In genomic region chr7:68103178-68103530, GRCm38 (mm10) we compare ENCODE assay signal across 12 mouse cellular contexts.
A peak's percentile ranks its signal among the peaks of the same experiment; 100 is the strongest.
DNase-seq lines count a peak whose midpoint lies in the region; ATAC-seq and TF ChIP-seq lines count a peak whose summit lies in the region.
"Had no signal": no experiment of that assay in that cellular context is flagged by ENCODE, and none has a peak within 500 bp of the region (broad histone marks: within the 10 kb centered on the region; RNA-seq: fewer than 3 reads in every experiment).

No protein-coding gene starts in this region.

- H3K4me1 ChIP-seq in neural tube, embryonic 13.5 days (replicated peaks), result peaks cover 46% of the 10 kb centered on the region
- peaks cover 17% of the 10 kb centered on the region; the same call in 1 of the 2 replicates for H3K4me1 ChIP-seq in embryonic facial prominence, embryonic 14.5 days (ENCODE audit: control insufficient read depth, insufficient read depth, low read length)
- H3K4me1 ChIP-seq in kidney, adult 2 months (ENCODE audit: control insufficient read depth, insufficient read depth, low read length), result peaks cover 23% of the 10 kb centered on the region

- H3K27me3 ChIP-seq in neural tube, embryonic 13.5 days, result no peaks in the 10 kb centered on the region
- H3K27me3 ChIP-seq in embryonic facial prominence, embryonic 14.5 days (replicated peaks; ENCODE audit: control insufficient read depth, insufficient read depth, low read length), result no peaks in the 10 kb centered on the region
- no peaks in the 10 kb centered on the region for H3K27me3 ChIP-seq in kidney, adult 2 months (replicated peaks; ENCODE audit: control insufficient read depth, insufficient read depth, low read length)
- H3K27me3 ChIP-seq: midbrain, embryonic 13.5 days had no signal

- intact Hi-C loops in gastrocnemius, adult 2 months (cut with DNase I), result no loop called here

- ATAC-seq in neural tube, embryonic 13.5 days (ENCODE audit: low read depth), result no peak
- no peak for ATAC-seq in embryonic facial prominence, embryonic 14.5 days (ENCODE audit: low read depth)
- ATAC-seq: intestine, postnatal 0 days had no signal

- H3K36me3 ChIP-seq in neural tube, embryonic 13.5 days, result no peaks in the 10 kb centered on the region
- H3K36me3 ChIP-seq in embryonic facial prominence, embryonic 14.5 days (ENCODE audit: control insufficient read depth, insufficient read depth, low read length), result no peaks in the 10 kb centered on the region
- no peaks in the 10 kb centered on the region for H3K36me3 ChIP-seq in kidney, adult 2 months (ENCODE audit: control insufficient read depth, insufficient read depth, low read length)
- H3K36me3 ChIP-seq: liver, embryonic 13.5 days; midbrain, embryonic 13.5 days had no signal

- no peak for DNase-seq in gastrocnemius, adult 2 months
- DNase-seq in gastrocnemius, adult 18-20 months (ENCODE audit: low spot score), result no peak
- no peak for DNase-seq in neural tube, embryonic 10.5 days (ENCODE audit: extremely low spot score, low spot score)
- DNase-seq in embryonic facial prominence, embryonic 14.5 days (ENCODE audit: low spot score), result no peak
- no peak for DNase-seq in adrenal gland, postnatal 25 days
- DNase-seq in kidney, adult 2 months, result no peak
- DNase-seq: gastrocnemius, postnatal 25 days; liver, embryonic 13.5 days had no signal

- H3K9ac ChIP-seq in neural tube, embryonic 13.5 days, result no peak overlapping the region
- H3K9ac ChIP-seq in embryonic facial prominence, embryonic 14.5 days (ENCODE audit: low read depth, low read length), result no peak overlapping the region
- H3K9ac ChIP-seq: liver, embryonic 13.5 days; midbrain, embryonic 13.5 days had no signal

- H3K4me3 ChIP-seq in gastrocnemius, adult 2 months, result peak overlapping the region; percentile 55
- no peak overlapping the region for H3K4me3 ChIP-seq in neural tube, embryonic 13.5 days
- no peak overlapping the region for H3K4me3 ChIP-seq in embryonic facial prominence, embryonic 14.5 days (ENCODE audit: low read depth, low read length)
- H3K4me3 ChIP-seq in kidney, adult 2 months (ENCODE audit: insufficient read depth, low read depth, low read length), result no peak overlapping the region
- H3K4me3 ChIP-seq: heart, embryonic 10.5 days; liver, embryonic 13.5 days; midbrain, embryonic 13.5 days had no signal

- no peak for TF ChIP-seq POLR2A in kidney, adult 2 months (IDR thresholded peaks at IDR 0.05; ENCODE audit: low read depth, low read length)

- no peaks in the 10 kb centered on the region for H3K9me3 ChIP-seq in neural tube, embryonic 13.5 days
- H3K9me3 ChIP-seq in embryonic facial prominence, embryonic 14.5 days (ENCODE audit: control insufficient read depth, low read length), result no peaks in the 10 kb centered on the region
- H3K9me3 ChIP-seq: heart, embryonic 10.5 days; liver, embryonic 13.5 days; midbrain, embryonic 13.5 days had no signal

- no peak overlapping the region for H3K4me2 ChIP-seq in neural tube, embryonic 13.5 days
- H3K4me2 ChIP-seq in embryonic facial prominence, embryonic 14.5 days (ENCODE audit: low read depth, low read length), result no peak overlapping the region
- H3K4me2 ChIP-seq: liver, embryonic 13.5 days; midbrain, embryonic 13.5 days had no signal

- peak overlapping the region; percentile 78 for H3K27ac ChIP-seq in gastrocnemius, adult 2 months
- 0 out of 2 replicates have a peak overlapping the region, but pooled peaks have one; percentile 5 for H3K27ac ChIP-seq in neural tube, embryonic 13.5 days (replicated peaks)
- peak overlapping the region; percentile 11; the same call in 1 of the 2 replicates for H3K27ac ChIP-seq in embryonic facial prominence, embryonic 14.5 days (replicated peaks; ENCODE audit: low read depth, low read length)
- no peak overlapping the region for H3K27ac ChIP-seq in kidney, adult 2 months (ENCODE audit: insufficient read depth, low read depth, low read length)
- H3K27ac ChIP-seq: heart, embryonic 10.5 days; liver, embryonic 13.5 days; midbrain, embryonic 13.5 days had no signal

- TF ChIP-seq CTCF in gastrocnemius, adult 2 months (IDR thresholded peaks at IDR 0.05), result no peak
- TF ChIP-seq CTCF in kidney, adult 2 months (conservative IDR thresholded peaks at IDR 0.05; ENCODE audit: insufficient read depth, insufficient read length, low read depth, low read length), result no peak

- whole genome bisulfite sequencing in neural tube, embryonic 13.5 days, result 70% methylated on average over 2 of the region's 2 CpGs
- 10% methylated on average over 2 of the region's 2 CpGs for WGBS in embryonic facial prominence, embryonic 14.5 days
- WGBS in kidney, adult 2 months, result 21% methylated on average over 2 of the region's 2 CpGs
